Mouse (Mus musculus): ENCODE measurements around the gene Prkg1. TPM values are rescaled to one million over a fixed set of nuclear protein-coding genes. Genes with fewer than 3 reads are reported as not detected.

Gene Prkg1
- polyA plus RNA-seq, 1 experiment from 2014 or later: 1.1 TPM

Other genes with a start within 250 kb of the Prkg1 start
- gene A1cf, start 103.7 kb upstream of the Prkg1 start, polyA plus RNA-seq (2014; fragmentation: Nextera tagmentation; extraction: Ambion mirVana): not detected in 2 replicates